Mouse (Mus musculus) brain, embryonic 14.5 days (tissue): ENCODE measurements around the gene Retsat.

Source experiments
- CTCF ChIP-seq: fragments of 200-500 bp; IDR thresholded peaks from 2 replicates; pipeline ENCODE4 v1.5.1; 2012; ENCODE audit warnings: inconsistent platforms, mild to moderate bottlenecking, moderate library complexity, borderline replicate concordance; ENCODE audit not compliant: insufficient read depth, insufficient read length; ENCODE audit errors: extremely low read depth
- POLR2A ChIP-seq: fragments of 200-500 bp; IDR thresholded peaks from 2 replicates; pipeline ENCODE4 v1.6.1; 2012; ENCODE audit warnings: mild to moderate bottlenecking, inconsistent platforms, borderline replicate concordance; ENCODE audit not compliant: poor library complexity, insufficient read depth, insufficient read length, severe bottlenecking; ENCODE audit errors: extremely low read depth

GRCm38 (mm10) chr6:72584154-72584553, 14.1 kb upstream of the Retsat start:
- TF ChIP-seq CTCF (no peak), POLR2A (no peak)
